Mouse (Mus musculus): ENCODE results near the gene Phf6. TPM values are rescaled to one million over a fixed set of nuclear protein-coding genes. Genes with fewer than 3 reads are reported as not detected.

Gene Phf6
- polyA plus RNA-seq, 1 experiment, result 0.21 TPM

- H3K9me3 ChIP-seq (ENCODE audit: control insufficient read depth, low read length), result no peaks in the 10 kb centered on the region
- TF ChIP-seq TAL1 (IDR thresholded peaks at IDR 0.05; ENCODE audit: low read length) (no peak), GATA1 (IDR thresholded peaks at IDR 0.05; ENCODE audit: low read length) (no peak)
- H3K27me3 ChIP-seq (ENCODE audit: control insufficient read depth), result no peaks in the 10 kb centered on the region
- no peaks in the 10 kb centered on the region for H3K4me1 ChIP-seq (ENCODE audit: control insufficient read depth)
- H3K4me3 ChIP-seq (replicated peaks), result no peak overlapping the region
- H3K36me3 ChIP-seq (ENCODE audit: control insufficient read depth), result peaks cover 16% of the 10 kb centered on the region
These were observed 16.8 kb downstream of the Phf6 start for GRCm38 (mm10) chrX:52928883-52929282.

GRCm38 (mm10) chrX:52929779-52930178 lies 17.7 kb downstream of the Phf6 start:
- H3K4me3 ChIP-seq (replicated peaks), result no peak overlapping the region
- TF ChIP-seq TAL1 (IDR thresholded peaks at IDR 0.05; ENCODE audit: low read length), result no peak
- TF ChIP-seq GATA1 (IDR thresholded peaks at IDR 0.05; ENCODE audit: low read length), result no peak
- peaks cover 17% of the 10 kb centered on the region for H3K36me3 ChIP-seq (ENCODE audit: control insufficient read depth)
- no peaks in the 10 kb centered on the region for H3K9me3 ChIP-seq (ENCODE audit: control insufficient read depth, low read length)
- no peaks in the 10 kb centered on the region for H3K27me3 ChIP-seq (ENCODE audit: control insufficient read depth)
- H3K4me1 ChIP-seq (ENCODE audit: control insufficient read depth), result no peaks in the 10 kb centered on the region

- TF ChIP-seq GATA1 (IDR thresholded peaks at IDR 0.05; ENCODE audit: low read length) (no peak), TAL1 (IDR thresholded peaks at IDR 0.05; ENCODE audit: low read length) (no peak)
- no peaks in the 10 kb centered on the region for H3K27me3 ChIP-seq (ENCODE audit: control insufficient read depth)
These were observed 18.1 kb downstream of the Phf6 start for GRCm38 (mm10) chrX:52930191-52930590.

DNA sequence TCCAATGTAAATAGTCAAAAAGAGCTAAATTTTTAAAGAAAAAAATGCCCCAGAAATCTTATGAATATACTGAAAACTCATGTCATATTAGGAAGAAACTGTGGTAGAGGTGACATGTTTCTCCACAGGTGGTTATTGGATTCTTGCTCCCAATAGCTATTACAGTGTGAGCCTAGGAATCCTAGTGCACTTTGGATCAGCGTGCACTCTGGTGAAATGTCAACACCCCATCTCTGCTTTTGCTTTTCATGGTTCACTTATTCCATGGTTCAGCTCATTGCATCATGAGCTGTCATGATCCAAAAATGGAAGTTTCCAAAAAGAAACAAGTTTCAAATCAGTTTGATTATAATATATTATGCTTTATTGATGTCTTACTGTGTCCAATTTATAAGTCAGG lies 20.1 kb downstream of the Phf6 start:
- Histone ChIP-seq H3K36me3 (ENCODE audit: control insufficient read depth) (peaks cover 17% of the 10 kb centered on the region), H3K4me1 (ENCODE audit: control insufficient read depth) (no peaks in the 10 kb centered on the region), H3K27me3 (ENCODE audit: control insufficient read depth) (no peaks in the 10 kb centered on the region), H3K9me3 (ENCODE audit: control insufficient read depth, low read length) (no peaks in the 10 kb centered on the region), H3K4me3 (replicated peaks) (no peak overlapping the region)
- TF ChIP-seq GATA1 (IDR thresholded peaks at IDR 0.05; ENCODE audit: low read length) (no peak), TAL1 (IDR thresholded peaks at IDR 0.05; ENCODE audit: low read length) (no peak)

More at GRCm38 (mm10) chrX:52930191-52930590, 18.1 kb downstream of the Phf6 start:
- Histone ChIP-seq H3K36me3 (ENCODE audit: control insufficient read depth) (peaks cover 18% of the 10 kb centered on the region), H3K4me1 (ENCODE audit: control insufficient read depth) (no peaks in the 10 kb centered on the region), H3K4me3 (replicated peaks) (no peak overlapping the region), H3K9me3 (ENCODE audit: control insufficient read depth, low read length) (no peaks in the 10 kb centered on the region)

DNA sequence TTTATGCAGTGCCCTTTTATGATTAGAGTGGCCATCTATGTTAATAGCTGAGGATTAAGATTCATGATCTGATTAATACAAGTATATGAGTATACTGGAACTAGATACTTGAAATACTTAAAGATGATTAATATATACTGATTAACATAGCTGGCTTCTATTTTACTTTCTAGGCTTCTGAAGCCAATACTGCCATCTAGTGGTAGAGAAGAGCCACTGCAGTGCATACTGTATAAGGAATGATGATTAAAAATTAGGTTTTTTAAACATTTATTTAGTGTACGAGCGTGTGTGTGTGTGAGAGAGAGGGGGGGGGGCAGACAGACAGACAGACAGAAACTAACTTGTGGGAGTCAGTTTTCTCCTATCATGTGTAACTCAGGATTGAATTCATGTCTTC lies 22.4 kb downstream of the Phf6 start:
- no peak for TF ChIP-seq TAL1 (IDR thresholded peaks at IDR 0.05; ENCODE audit: low read length)
- TF ChIP-seq GATA1 (IDR thresholded peaks at IDR 0.05; ENCODE audit: low read length), result no peak
- H3K27me3 ChIP-seq (ENCODE audit: control insufficient read depth), result no peaks in the 10 kb centered on the region
- no peaks in the 10 kb centered on the region for H3K4me1 ChIP-seq (ENCODE audit: control insufficient read depth)
- no peak overlapping the region for H3K4me3 ChIP-seq (replicated peaks)
- peaks cover 18% of the 10 kb centered on the region for H3K36me3 ChIP-seq (ENCODE audit: control insufficient read depth)
- no peaks in the 10 kb centered on the region for H3K9me3 ChIP-seq (ENCODE audit: control insufficient read depth, low read length)

- TF ChIP-seq TAL1 (IDR thresholded peaks at IDR 0.05; ENCODE audit: low read length), result no peak
- TF ChIP-seq GATA1 (IDR thresholded peaks at IDR 0.05; ENCODE audit: low read length), result no peak
- no peaks in the 10 kb centered on the region for H3K27me3 ChIP-seq (ENCODE audit: control insufficient read depth)
These were observed 33.4 kb downstream of the Phf6 start for GRCm38 (mm10) chrX:52945509-52945908.

GRCm38 (mm10) chrX:52949713-52950112 lies 37.6 kb downstream of the Phf6 start:
- H3K4me1 ChIP-seq (ENCODE audit: control insufficient read depth), result no peaks in the 10 kb centered on the region

More at GRCm38 (mm10) chrX:52945509-52945908, 33.4 kb downstream of the Phf6 start:
- H3K9me3 ChIP-seq (ENCODE audit: control insufficient read depth, low read length), result no peaks in the 10 kb centered on the region
- no peak overlapping the region for H3K4me3 ChIP-seq (replicated peaks)
- H3K36me3 ChIP-seq (ENCODE audit: control insufficient read depth), result peaks cover 53% of the 10 kb centered on the region
- no peaks in the 10 kb centered on the region for H3K4me1 ChIP-seq (ENCODE audit: control insufficient read depth)

GRCm38 (mm10) chrX:52956942-52957341 lies 44.9 kb downstream of the Phf6 start:
- TF ChIP-seq TAL1 (IDR thresholded peaks at IDR 0.05; ENCODE audit: low read length) (no peak), GATA1 (IDR thresholded peaks at IDR 0.05; ENCODE audit: low read length) (no peak)

More at GRCm38 (mm10) chrX:52949713-52950112, 37.6 kb downstream of the Phf6 start:
- no peaks in the 10 kb centered on the region for H3K27me3 ChIP-seq (ENCODE audit: control insufficient read depth)
- peaks cover 70% of the 10 kb centered on the region for H3K36me3 ChIP-seq (ENCODE audit: control insufficient read depth)
- H3K4me3 ChIP-seq (replicated peaks), result no peak overlapping the region
- TF ChIP-seq GATA1 (IDR thresholded peaks at IDR 0.05; ENCODE audit: low read length), result no peak
- no peaks in the 10 kb centered on the region for H3K9me3 ChIP-seq (ENCODE audit: control insufficient read depth, low read length)

GRCm38 (mm10) chrX:52961559-52962110 lies 49.6 kb downstream of the Phf6 start:
- H3K4me3 ChIP-seq (replicated peaks), result no peak overlapping the region
- H3K4me1 ChIP-seq (ENCODE audit: control insufficient read depth), result peaks cover 26% of the 10 kb centered on the region
- no peaks in the 10 kb centered on the region for H3K9me3 ChIP-seq (ENCODE audit: control insufficient read depth, low read length)
- no peaks in the 10 kb centered on the region for H3K27me3 ChIP-seq (ENCODE audit: control insufficient read depth)
- TF ChIP-seq GATA1 (IDR thresholded peaks at IDR 0.05; ENCODE audit: low read length) (no peak), TAL1 (IDR thresholded peaks at IDR 0.05; ENCODE audit: low read length) (no peak)
- H3K36me3 ChIP-seq (ENCODE audit: control insufficient read depth), result no peaks in the 10 kb centered on the region; the same call in 1 of the 2 replicates

More at GRCm38 (mm10) chrX:52956942-52957341, 44.9 kb downstream of the Phf6 start:
- Histone ChIP-seq H3K9me3 (ENCODE audit: control insufficient read depth, low read length) (no peaks in the 10 kb centered on the region), H3K36me3 (ENCODE audit: control insufficient read depth) (peaks cover 26% of the 10 kb centered on the region), H3K4me1 (ENCODE audit: control insufficient read depth) (peaks cover 16% of the 10 kb centered on the region), H3K4me3 (replicated peaks) (no peak overlapping the region), H3K27me3 (ENCODE audit: control insufficient read depth) (no peaks in the 10 kb centered on the region)

DNA sequence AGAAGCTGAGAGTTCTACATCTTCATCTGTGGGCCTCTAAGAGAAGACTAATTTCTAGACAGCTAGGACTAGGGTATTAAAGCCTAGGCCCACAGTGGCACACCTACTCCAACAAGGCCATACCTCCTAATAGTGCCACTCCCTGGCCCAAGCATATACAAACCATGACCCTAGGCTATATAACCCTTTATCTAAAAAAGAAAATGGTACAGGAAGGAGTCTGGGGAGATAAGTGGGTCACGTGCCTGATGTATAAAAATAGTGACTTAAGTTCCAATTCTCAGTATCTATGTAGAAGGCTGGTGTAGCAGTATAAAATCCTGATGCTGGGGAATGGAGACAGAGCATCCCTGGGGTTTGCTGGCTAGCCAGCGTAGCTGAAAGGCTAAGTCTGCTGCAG lies 53.1 kb downstream of the Phf6 start:
- no peaks in the 10 kb centered on the region for H3K36me3 ChIP-seq (ENCODE audit: control insufficient read depth)
- no peak overlapping the region for H3K4me3 ChIP-seq (replicated peaks)
- H3K4me1 ChIP-seq (ENCODE audit: control insufficient read depth), result peaks cover 32% of the 10 kb centered on the region
- no peak for TF ChIP-seq TAL1 (IDR thresholded peaks at IDR 0.05; ENCODE audit: low read length)
- TF ChIP-seq GATA1 (IDR thresholded peaks at IDR 0.05; ENCODE audit: low read length), result no peak
- H3K9me3 ChIP-seq (ENCODE audit: control insufficient read depth, low read length), result no peaks in the 10 kb centered on the region
- no peaks in the 10 kb centered on the region for H3K27me3 ChIP-seq (ENCODE audit: control insufficient read depth)
